Mouse (Mus musculus): Measurements from ENCODE around the gene Hist1h2ao. TPM values are rescaled to one million over a fixed set of nuclear protein-coding genes. Genes with fewer than 3 reads are reported as not detected.
"Not testable (repeated sequence)": the region's sequence is repeated elsewhere in the genome, so short reads cannot be mapped to it uniquely, and the experiment has no call there.

Hist1h2ao gene
- polyA plus RNA-seq, 1 experiment from 2014 or later = 3.4 TPM

DNA sequence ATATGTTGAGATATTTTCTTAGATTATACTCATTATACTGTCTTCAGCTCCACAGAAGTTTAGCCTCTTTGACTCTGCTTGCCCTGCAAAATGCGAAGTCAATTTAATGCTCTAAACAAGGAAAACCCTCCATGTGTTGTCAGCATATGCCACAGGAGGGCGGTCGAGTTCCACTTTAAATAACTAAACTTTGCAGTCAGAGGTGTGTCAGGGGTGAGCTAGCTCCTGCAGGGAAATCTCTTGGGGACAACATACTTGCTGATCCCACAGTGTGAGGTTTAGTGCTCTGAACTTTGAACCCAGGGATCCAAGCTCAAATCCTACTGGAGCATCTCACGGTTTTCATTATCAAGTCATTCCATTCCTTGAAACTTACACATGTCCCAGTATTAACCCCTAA lies 30.2 kb downstream of the Hist1h2ao start:
- no CpG with 5 or more reads among the region's 4 CpGs for WGBS
- H3K36me3 ChIP-seq (ENCODE audit: control insufficient read depth, insufficient read depth, low read length); H3K27me3 ChIP-seq (ENCODE audit: control insufficient read depth, insufficient read depth, low read depth, low read length); H3K4me2 ChIP-seq (ENCODE audit: low read depth, low read length); H3K4me3 ChIP-seq (ENCODE audit: low read length); H3K9me3 ChIP-seq (ENCODE audit: control insufficient read depth, low read length); H3K27ac ChIP-seq (ENCODE audit: low read length); H3K9ac ChIP-seq (ENCODE audit: low read length); H3K4me1 ChIP-seq (replicated peaks; ENCODE audit: control insufficient read depth, insufficient read depth, low read length): not testable (repeated sequence)
- peak; percentile 79 for ATAC-seq (ENCODE audit: low read depth)

DNA sequence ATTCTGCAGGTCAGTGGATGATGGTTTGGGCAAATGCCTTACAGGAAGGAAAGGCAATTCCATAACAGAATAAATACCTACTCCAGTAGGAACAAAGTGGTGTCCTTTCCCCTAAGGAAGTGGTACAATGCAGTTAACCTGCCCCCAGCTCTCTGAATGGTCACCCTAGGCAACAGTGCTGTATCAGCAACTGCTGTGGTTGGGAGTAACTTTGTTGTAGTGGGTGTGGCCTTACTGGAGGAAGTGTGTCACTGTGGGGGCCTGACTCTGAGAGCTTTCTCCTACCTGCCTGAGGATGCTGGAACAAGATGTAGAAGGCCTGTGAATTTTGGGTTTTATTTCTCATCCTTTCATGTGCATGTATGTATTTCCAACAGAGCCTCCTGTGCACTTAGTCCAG lies 36.1 kb downstream of the Hist1h2ao start:
- not testable (repeated sequence) for H3K4me2 ChIP-seq (ENCODE audit: low read depth, low read length); H3K27me3 ChIP-seq (ENCODE audit: control insufficient read depth, insufficient read depth, low read depth, low read length); H3K9ac ChIP-seq (ENCODE audit: low read length); H3K36me3 ChIP-seq (ENCODE audit: control insufficient read depth, insufficient read depth, low read length); H3K27ac ChIP-seq (ENCODE audit: low read length); H3K9me3 ChIP-seq (ENCODE audit: control insufficient read depth, low read length); ATAC-seq (ENCODE audit: low read depth); H3K4me1 ChIP-seq (replicated peaks; ENCODE audit: control insufficient read depth, insufficient read depth, low read length); H3K4me3 ChIP-seq (ENCODE audit: low read length)

DNA sequence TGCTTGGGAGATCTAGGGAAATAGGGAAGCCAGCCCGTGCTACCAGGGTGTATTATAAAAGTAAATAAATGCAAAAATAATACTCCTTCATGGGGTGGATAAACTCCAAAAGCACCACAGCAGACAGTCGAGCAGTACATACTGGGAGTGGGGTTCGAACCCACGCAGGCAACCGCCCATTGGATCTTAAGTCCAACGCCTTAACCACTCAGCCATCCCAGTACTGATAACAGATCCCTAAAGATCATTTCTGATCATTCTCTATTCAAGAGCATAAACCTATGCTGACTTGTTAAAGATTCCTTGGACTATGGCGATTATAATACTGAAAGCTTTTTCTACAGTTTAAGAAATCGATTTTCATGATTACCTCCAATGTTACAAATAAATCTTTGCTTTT lies 37.6 kb downstream of the Hist1h2ao start:
- ATAC-seq (ENCODE audit: low read depth) = no peak
- WGBS = 33% methylated on average over 8 of the region's 8 CpGs
- Histone ChIP-seq H3K36me3 (ENCODE audit: control insufficient read depth, insufficient read depth, low read length) (no peaks in the 10 kb centered on the region), H3K27ac (ENCODE audit: low read length) (no peak overlapping the region), H3K9me3 (ENCODE audit: control insufficient read depth, low read length) (no peaks in the 10 kb centered on the region), H3K4me3 (ENCODE audit: low read length) (no peak overlapping the region), H3K9ac (ENCODE audit: low read length) (no peak overlapping the region), H3K4me1 (replicated peaks; ENCODE audit: control insufficient read depth, insufficient read depth, low read length) (no peaks in the 10 kb centered on the region), H3K27me3 (ENCODE audit: control insufficient read depth, insufficient read depth, low read depth, low read length) (no peaks in the 10 kb centered on the region), H3K4me2 (ENCODE audit: low read depth, low read length) (no peak overlapping the region)

DNA sequence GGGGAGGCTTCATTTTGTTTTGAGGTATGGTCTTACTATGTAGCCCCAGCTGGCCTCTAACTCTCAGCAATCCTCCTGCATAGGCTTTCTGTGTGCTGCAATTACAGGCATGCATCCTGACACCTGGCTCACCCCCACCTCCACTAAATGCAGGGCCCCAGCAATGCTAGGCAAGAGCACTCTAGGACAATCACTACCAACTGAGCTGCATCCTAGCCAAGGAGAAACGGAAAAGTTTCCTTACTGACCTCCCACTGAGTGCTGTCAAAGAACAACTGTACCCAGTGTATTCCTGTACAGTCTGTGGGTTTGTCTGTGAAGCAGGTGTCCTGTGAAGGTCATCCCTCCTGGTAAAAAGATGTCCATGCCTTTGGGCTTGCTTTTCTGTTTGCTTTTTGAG lies 40.4 kb downstream of the Hist1h2ao start:
- ATAC-seq (ENCODE audit: low read depth); H3K4me3 ChIP-seq (ENCODE audit: low read length); H3K4me1 ChIP-seq (replicated peaks; ENCODE audit: control insufficient read depth, insufficient read depth, low read length); H3K4me2 ChIP-seq (ENCODE audit: low read depth, low read length); H3K27ac ChIP-seq (ENCODE audit: low read length); H3K36me3 ChIP-seq (ENCODE audit: control insufficient read depth, insufficient read depth, low read length); H3K9ac ChIP-seq (ENCODE audit: low read length); H3K9me3 ChIP-seq (ENCODE audit: control insufficient read depth, low read length); H3K27me3 ChIP-seq (ENCODE audit: control insufficient read depth, insufficient read depth, low read depth, low read length): not testable (repeated sequence)
- 50% methylated on average over 1 of the region's 1 CpGs for WGBS

DNA sequence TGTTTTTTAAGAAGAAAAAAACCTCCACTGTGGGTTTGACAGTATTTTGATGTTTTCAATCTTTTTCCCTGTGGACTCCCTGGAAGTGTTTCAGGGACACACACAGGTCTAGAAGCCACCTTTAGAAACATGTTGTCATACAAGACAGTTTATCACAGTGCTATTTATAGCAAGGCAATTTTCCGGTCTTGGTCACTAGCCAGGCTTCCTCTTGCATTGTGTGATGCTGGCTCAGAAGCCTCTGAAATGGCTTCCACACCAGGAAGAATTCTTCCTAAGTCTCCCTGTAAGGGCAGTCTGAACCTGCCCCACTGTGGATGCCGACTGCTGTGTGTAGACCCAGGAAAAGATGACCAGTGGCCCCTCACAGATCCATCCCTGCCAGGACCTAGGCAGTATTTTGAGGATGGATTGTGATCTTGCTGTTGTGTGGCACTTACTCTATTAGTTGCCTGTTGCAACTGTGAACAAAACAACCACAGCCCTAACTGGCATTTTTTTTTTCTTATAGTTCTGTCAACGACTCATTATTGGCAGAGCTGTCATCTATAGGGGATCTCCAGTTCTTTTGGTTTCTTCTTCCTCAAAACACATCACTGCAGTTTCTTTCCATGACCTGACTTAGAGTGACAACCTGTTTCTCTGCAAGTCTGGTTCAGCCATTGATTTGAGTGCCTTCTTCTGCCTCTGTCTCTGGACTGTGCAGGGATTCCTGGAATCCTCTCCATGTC lies 42.1 kb downstream of the Hist1h2ao start:
- H3K4me3 ChIP-seq (ENCODE audit: low read length) = no peak overlapping the region
- no peaks in the 10 kb centered on the region for H3K27me3 ChIP-seq (ENCODE audit: control insufficient read depth, insufficient read depth, low read depth, low read length)
- H3K27ac ChIP-seq (ENCODE audit: low read length) = no peak overlapping the region
- no peak overlapping the region for H3K4me2 ChIP-seq (ENCODE audit: low read depth, low read length)
- H3K4me1 ChIP-seq (replicated peaks; ENCODE audit: control insufficient read depth, insufficient read depth, low read length) = no peaks in the 10 kb centered on the region
- H3K9me3 ChIP-seq (ENCODE audit: control insufficient read depth, low read length) = no peaks in the 10 kb centered on the region
- no peak for ATAC-seq (ENCODE audit: low read depth)
- 42% methylated on average over 3 of the region's 3 CpGs for WGBS
- H3K9ac ChIP-seq (ENCODE audit: low read length) = no peak overlapping the region
- H3K36me3 ChIP-seq (ENCODE audit: control insufficient read depth, insufficient read depth, low read length) = no peaks in the 10 kb centered on the region

DNA sequence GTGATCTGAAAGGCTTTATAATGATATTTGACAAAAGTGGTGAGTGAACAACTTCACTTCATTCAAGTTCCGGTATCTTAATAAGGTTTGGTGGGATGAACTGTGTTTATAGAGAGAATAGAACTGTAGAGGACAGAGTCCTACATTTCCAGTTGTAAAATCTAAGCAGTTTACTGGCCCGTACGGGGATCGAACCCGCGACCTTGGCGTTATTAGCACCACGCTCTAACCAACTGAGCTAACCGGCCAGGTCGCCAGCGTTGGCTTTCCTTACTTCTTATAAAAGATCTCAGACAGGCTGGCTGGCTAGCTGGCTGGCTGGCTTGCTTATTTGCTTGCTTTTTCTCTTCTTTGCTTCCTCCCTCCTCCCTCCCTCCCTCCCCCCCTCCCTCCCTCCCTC lies 44.9 kb downstream of the Hist1h2ao start:
- H3K36me3 ChIP-seq (ENCODE audit: control insufficient read depth, insufficient read depth, low read length) = no peaks in the 10 kb centered on the region
- H3K9ac ChIP-seq (ENCODE audit: low read length) = no peak overlapping the region
- peak overlapping the region; percentile 64 for H3K4me2 ChIP-seq (ENCODE audit: low read depth, low read length)
- H3K27me3 ChIP-seq (ENCODE audit: control insufficient read depth, insufficient read depth, low read depth, low read length) = no peaks in the 10 kb centered on the region
- H3K4me3 ChIP-seq (ENCODE audit: low read length) = peak overlapping the region; percentile 54
- H3K9me3 ChIP-seq (ENCODE audit: control insufficient read depth, low read length) = no peaks in the 10 kb centered on the region
- H3K4me1 ChIP-seq (replicated peaks; ENCODE audit: control insufficient read depth, insufficient read depth, low read length) = no peaks in the 10 kb centered on the region
- H3K27ac ChIP-seq (ENCODE audit: low read length) = no peak overlapping the region
- peak; percentile 23; the same call in 1 of the 2 replicates for ATAC-seq (ENCODE audit: low read depth)
- 4% methylated on average over 11 of the region's 11 CpGs for WGBS

DNA sequence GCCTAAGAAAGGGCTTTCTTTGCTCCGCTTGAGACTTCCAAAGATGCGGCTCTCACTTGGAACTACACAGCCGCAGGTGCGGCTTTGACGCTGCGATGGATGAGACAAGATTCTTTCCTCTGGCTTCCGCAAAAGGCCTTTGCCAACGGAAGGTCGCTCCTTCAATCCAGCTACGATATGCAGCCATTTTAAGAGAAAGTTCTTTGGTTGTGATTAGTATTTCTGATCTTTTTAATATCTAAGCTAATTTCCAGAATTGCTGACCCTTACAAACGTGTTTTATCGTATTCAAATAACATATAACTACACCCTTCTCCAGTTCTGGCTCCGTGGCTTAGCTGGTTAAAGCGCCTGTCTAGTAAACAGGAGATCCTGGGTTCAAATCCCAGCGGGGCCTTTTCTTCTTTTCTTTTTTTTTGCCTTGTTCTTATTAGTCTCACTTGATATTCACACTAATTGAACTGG lies 45.5 kb downstream of the Hist1h2ao start:
- no peaks in the 10 kb centered on the region for H3K27me3 ChIP-seq (ENCODE audit: control insufficient read depth, insufficient read depth, low read depth, low read length)
- H3K4me1 ChIP-seq (replicated peaks; ENCODE audit: control insufficient read depth, insufficient read depth, low read length) = no peaks in the 10 kb centered on the region
- WGBS = under 1% methylated on average over 15 of the region's 15 CpGs
- no peak for ATAC-seq (ENCODE audit: low read depth)
- peak overlapping the region; percentile 64 for H3K4me2 ChIP-seq (ENCODE audit: low read depth, low read length)
- no peak overlapping the region for H3K9ac ChIP-seq (ENCODE audit: low read length)
- peak overlapping the region; percentile 54 for H3K4me3 ChIP-seq (ENCODE audit: low read length)
- H3K27ac ChIP-seq (ENCODE audit: low read length) = no peak overlapping the region
- no peaks in the 10 kb centered on the region for H3K36me3 ChIP-seq (ENCODE audit: control insufficient read depth, insufficient read depth, low read length)
- H3K9me3 ChIP-seq (ENCODE audit: control insufficient read depth, low read length) = no peaks in the 10 kb centered on the region

Small RNAs within 50 kb of the gene (microRNA-seq; reads per million reads assigned to microRNA genes)
- gene Gm19658 (not detected), gene Gm44346 (not detected), gene Gm44466 (not detected)

Other genes starting within 250 kb of the Hist1h2ao start
- gene Olfr1364, start 228.7 kb upstream of the Hist1h2ao start, polyA plus RNA-seq (2015; fragmentation: Nextera tagmentation; extraction: Ambion mirVana) = not detected in 2 replicates
- not detected in 2 replicates for gene Olfr1362, start 196.4 kb upstream of the Hist1h2ao start, polyA plus RNA-seq (2015; fragmentation: Nextera tagmentation; extraction: Ambion mirVana)
- not detected in 2 replicates for gene Olfr11, start 167.9 kb upstream of the Hist1h2ao start, polyA plus RNA-seq (2015; fragmentation: Nextera tagmentation; extraction: Ambion mirVana)
- not detected in 2 replicates for gene Olfr1361, start 147.1 kb upstream of the Hist1h2ao start, polyA plus RNA-seq (2015; fragmentation: Nextera tagmentation; extraction: Ambion mirVana)
- not detected in 2 replicates for gene Olfr1360, start 133.1 kb upstream of the Hist1h2ao start, polyA plus RNA-seq (2015; fragmentation: Nextera tagmentation; extraction: Ambion mirVana)
- not detected in 2 replicates for gene Olfr1359, start 112.4 kb upstream of the Hist1h2ao start, polyA plus RNA-seq (2015; fragmentation: Nextera tagmentation; extraction: Ambion mirVana)
- gene Hist1h2bl, start 94.3 kb upstream of the Hist1h2ao start, polyA plus RNA-seq (2015; fragmentation: Nextera tagmentation; extraction: Ambion mirVana) = 3.4 and 4.5 TPM in 2 replicates
- 33.0 and 45.8 TPM in 2 replicates for gene Hist1h2ai, start 94.0 kb upstream of the Hist1h2ao start, polyA plus RNA-seq (2015; fragmentation: Nextera tagmentation; extraction: Ambion mirVana)
- 13.5 and 20.4 TPM in 2 replicates for gene Hist1h3h, start 92.8 kb upstream of the Hist1h2ao start, polyA plus RNA-seq (2015; fragmentation: Nextera tagmentation; extraction: Ambion mirVana)
- 4.9 and 5.8 TPM in 2 replicates for gene Hist1h2bm, start 88.4 kb upstream of the Hist1h2ao start, polyA plus RNA-seq (2015; fragmentation: Nextera tagmentation; extraction: Ambion mirVana)
- gene Hist1h4j, start 75.4 kb upstream of the Hist1h2ao start, polyA plus RNA-seq (2015; fragmentation: Nextera tagmentation; extraction: Ambion mirVana) = 1.3 and 1.4 TPM in 2 replicates
- gene Hist1h4k, start 60.0 kb upstream of the Hist1h2ao start, polyA plus RNA-seq (2015; fragmentation: Nextera tagmentation; extraction: Ambion mirVana) = 2.0 and 5.4 TPM in 2 replicates
- 31.5 and 35.8 TPM in 2 replicates for gene Hist1h2ak, start 56.6 kb upstream of the Hist1h2ao start, polyA plus RNA-seq (2015; fragmentation: Nextera tagmentation; extraction: Ambion mirVana)
- gene Hist1h2bn, start 56.3 kb upstream of the Hist1h2ao start, polyA plus RNA-seq (2015; fragmentation: Nextera tagmentation; extraction: Ambion mirVana) = 5.8 and 7.8 TPM in 2 replicates
- 23.4 and 24.2 TPM in 2 replicates for gene Hist1h1b, start 29.8 kb upstream of the Hist1h2ao start, polyA plus RNA-seq (2015; fragmentation: Nextera tagmentation; extraction: Ambion mirVana)
- gene Hist1h3i, start 27.1 kb upstream of the Hist1h2ao start, polyA plus RNA-seq (2015; fragmentation: Nextera tagmentation; extraction: Ambion mirVana) = 103 and 124 TPM in 2 replicates
- 1.8 and 5.1 TPM in 2 replicates for gene Hist1h2an, start 23.2 kb upstream of the Hist1h2ao start, polyA plus RNA-seq (2015; fragmentation: Nextera tagmentation; extraction: Ambion mirVana)
- 1.0 and 1.2 TPM in 2 replicates for gene Hist1h2bp, start 23.0 kb upstream of the Hist1h2ao start, polyA plus RNA-seq (2015; fragmentation: Nextera tagmentation; extraction: Ambion mirVana)
- gene Hist1h2bq, start 268 bp upstream of the Hist1h2ao start, polyA plus RNA-seq (2015; fragmentation: Nextera tagmentation; extraction: Ambion mirVana) = 24.2 and 25.0 TPM in 2 replicates
- gene Hist1h4m, start 1.3 kb downstream of the Hist1h2ao start, polyA plus RNA-seq (2015; fragmentation: Nextera tagmentation; extraction: Ambion mirVana) = not detected in 2 replicates
- 19.0 and 22.4 TPM in 2 replicates for gene Hist1h4n, start 21.7 kb downstream of the Hist1h2ao start, polyA plus RNA-seq (2015; fragmentation: Nextera tagmentation; extraction: Ambion mirVana)
- 3,144 and 3,910 TPM in 2 replicates for gene Hist1h2ap, start 23.0 kb downstream of the Hist1h2ao start, polyA plus RNA-seq (2015; fragmentation: Nextera tagmentation; extraction: Ambion mirVana)
- gene Hist1h2br, start 23.3 kb downstream of the Hist1h2ao start, polyA plus RNA-seq (2015; fragmentation: Nextera tagmentation; extraction: Ambion mirVana) = 26.3 and 29.0 TPM in 2 replicates
- 7.9 and 12.5 TPM in 2 replicates for gene Zfp184, start 134.6 kb downstream of the Hist1h2ao start, polyA plus RNA-seq (2015; fragmentation: Nextera tagmentation; extraction: Ambion mirVana)
- 0.16 and 0.18 TPM in 2 replicates for gene Pom121l2, start 170.7 kb downstream of the Hist1h2ao start, polyA plus RNA-seq (2015; fragmentation: Nextera tagmentation; extraction: Ambion mirVana)
- 10.0 and 26.0 TPM in 2 replicates for gene Prss16, start 199.3 kb downstream of the Hist1h2ao start, polyA plus RNA-seq (2015; fragmentation: Nextera tagmentation; extraction: Ambion mirVana)
- gene Hist1h2ah, start 225.1 kb downstream of the Hist1h2ao start, polyA plus RNA-seq (2015; fragmentation: Nextera tagmentation; extraction: Ambion mirVana) = 2.3 and 15.3 TPM in 2 replicates
- 6.6 and 7.3 TPM in 2 replicates for gene Hist1h2bk, start 225.4 kb downstream of the Hist1h2ao start, polyA plus RNA-seq (2015; fragmentation: Nextera tagmentation; extraction: Ambion mirVana)
- gene Hist1h4i, start 230.9 kb downstream of the Hist1h2ao start, polyA plus RNA-seq (2015; fragmentation: Nextera tagmentation; extraction: Ambion mirVana) = 23.6 and 24.3 TPM in 2 replicates
- 36.8 and 53.7 TPM in 2 replicates for gene Hist1h2ag, start 232.5 kb downstream of the Hist1h2ao start, polyA plus RNA-seq (2015; fragmentation: Nextera tagmentation; extraction: Ambion mirVana)
- gene Hist1h2bj, start 232.7 kb downstream of the Hist1h2ao start, polyA plus RNA-seq (2015; fragmentation: Nextera tagmentation; extraction: Ambion mirVana) = 12.9 and 16.4 TPM in 2 replicates